Mouse (Mus musculus) ES-E14 (cell line): Measurements from ENCODE around the gene Gm11084.

Source experiments
- CHD2 ChIP-seq: IDR thresholded peaks from 2 replicates; pipeline ENCODE4 v1.6.1; 2014; ENCODE audit warnings: mild to moderate bottlenecking, low read depth, low read length, inconsistent platforms
- MAFK ChIP-seq: IDR thresholded peaks from 2 replicates; pipeline ENCODE4 v1.6.1; 2014; ENCODE audit warnings: mild to moderate bottlenecking, low read depth, low read length, inconsistent platforms; ENCODE audit not compliant: insufficient read depth
- ZNF384 ChIP-seq: IDR thresholded peaks from 2 replicates; pipeline ENCODE4 v1.6.1; 2012; ENCODE audit warnings: low read depth, low read length, inconsistent platforms

DNA sequence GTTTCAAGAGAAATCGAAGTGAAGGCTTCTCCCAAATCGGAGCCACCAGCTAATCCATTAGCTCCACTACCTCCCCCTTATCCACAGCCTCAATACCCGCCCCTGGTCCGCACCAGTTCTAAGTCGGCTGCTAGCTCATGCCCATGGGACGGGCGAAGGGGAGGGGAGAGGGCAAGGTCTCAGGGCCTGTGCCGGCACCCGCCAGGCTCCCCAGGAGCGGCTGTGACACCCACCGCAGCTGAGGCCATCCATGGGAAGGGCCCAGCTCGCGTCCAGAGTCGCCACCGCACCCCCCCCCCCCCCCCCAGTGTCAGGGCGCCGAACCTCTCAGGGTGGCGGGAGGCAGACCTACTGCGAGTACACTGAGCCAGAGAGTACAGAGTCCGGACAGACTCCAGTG, 26.1 kb upstream of the Gm11084 start:
- TF ChIP-seq ZNF384: no peak
- TF ChIP-seq CHD2: no peak
- no peak for TF ChIP-seq MAFK
